Comparison of ENCODE assay signal across 8 mouse cellular contexts in the genomic region with DNA sequence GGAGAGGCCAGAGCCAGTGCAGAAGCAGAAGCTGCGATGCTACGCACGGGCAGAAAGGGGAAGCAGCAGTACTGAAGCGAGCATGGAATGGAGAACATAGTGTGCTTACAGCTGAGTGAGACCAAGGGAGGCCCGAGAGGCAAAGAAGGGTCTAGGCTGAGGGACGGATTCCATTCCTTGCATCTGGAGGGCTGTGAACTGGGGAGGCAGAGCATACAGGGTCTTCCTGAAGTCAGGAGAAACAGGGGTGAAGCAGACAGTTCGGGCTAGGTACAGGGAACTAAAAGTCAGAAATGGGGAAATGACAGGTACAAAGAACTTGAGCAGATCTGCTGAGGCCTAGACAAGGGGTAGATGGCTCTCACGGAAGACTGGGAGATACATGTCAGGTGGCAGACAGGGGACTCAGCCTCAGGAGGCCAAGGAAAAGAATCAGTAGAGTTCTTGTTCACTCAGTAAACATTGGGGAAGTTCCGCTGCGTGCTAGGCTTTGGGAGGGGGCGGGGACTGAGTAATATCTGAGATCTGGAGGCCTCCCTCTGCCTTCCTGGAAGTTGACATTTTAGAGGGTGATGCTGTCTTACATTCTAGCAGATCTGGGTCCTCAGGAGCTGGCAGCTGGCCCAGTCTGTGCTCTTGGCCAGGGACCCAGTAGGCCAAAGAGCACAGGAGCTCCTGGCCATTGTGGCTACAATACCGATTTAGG. TPM values are rescaled to one million over a fixed set of nuclear protein-coding genes. Genes with fewer than 3 reads are reported as not detected.
DNase-seq lines count a peak whose midpoint lies in the region; ATAC-seq and TF ChIP-seq lines count a peak whose summit lies in the region.

No protein-coding gene starts in this region.

- no peak overlapping the region for H3K4me3 ChIP-seq in intestine, postnatal 0 days (ENCODE audit: low read depth, low read length)
- no peak overlapping the region for H3K4me3 ChIP-seq in stomach, embryonic 15.5 days (replicated peaks)

- no peaks in the 10 kb centered on the region for H3K9me3 ChIP-seq in intestine, postnatal 0 days (ENCODE audit: control insufficient read depth)
- no peaks in the 10 kb centered on the region for H3K9me3 ChIP-seq in stomach, embryonic 15.5 days

- peak overlapping the region; percentile 27 for H3K4me2 ChIP-seq in intestine, postnatal 0 days (replicated peaks; ENCODE audit: low read depth)
- no peak overlapping the region for H3K4me2 ChIP-seq in stomach, embryonic 15.5 days

- TF ChIP-seq CTCF in intestine, postnatal 0 days (IDR thresholded peaks at IDR 0.05; ENCODE audit: low read depth) = no peak

- peak; percentile 78 for DNase-seq in ovary, adult 18-20 months (ENCODE audit: low spot score)
- DNase-seq in ovary, postnatal 10 days (ENCODE audit: low spot score) = no peak
- peak; percentile 93 for DNase-seq in adrenal gland, postnatal 36 days
- DNase-seq in gastrocnemius, postnatal 25 days = peak; percentile 81
- DNase-seq in lung, postnatal 14 days = peak; percentile 88
- DNase-seq in embryo, embryonic 10.5 days (ENCODE audit: low spot score) = no peak

- no peak for ATAC-seq in intestine, postnatal 0 days
- peak; percentile 36; the same call in 1 of the 2 replicates for ATAC-seq in stomach, embryonic 15.5 days (ENCODE audit: insufficient read depth, low FRiP score, low read depth)

- H3K9ac ChIP-seq in intestine, postnatal 0 days (ENCODE audit: low read depth, low read length) = no peak overlapping the region
- no peak overlapping the region for H3K9ac ChIP-seq in stomach, embryonic 15.5 days

- peak overlapping the region; percentile 82 for H3K27ac ChIP-seq in intestine, postnatal 0 days (ENCODE audit: low read depth, low read length)
- H3K27ac ChIP-seq in stomach, embryonic 15.5 days = peak overlapping the region; percentile 68

- 50% methylated on average over 12 of the region's 12 CpGs for WGBS in intestine, postnatal 0 days
- 55% methylated on average over 12 of the region's 12 CpGs for WGBS in stomach, embryonic 15.5 days

- H3K4me1 ChIP-seq in intestine, postnatal 0 days (replicated peaks; ENCODE audit: control insufficient read depth, insufficient read depth, low read length) = peaks cover 22% of the 10 kb centered on the region
- H3K4me1 ChIP-seq in stomach, embryonic 15.5 days = peaks cover 35% of the 10 kb centered on the region

- H3K36me3 ChIP-seq in intestine, postnatal 0 days (ENCODE audit: control insufficient read depth, insufficient read depth) = peaks cover 52% of the 10 kb centered on the region
- peaks cover 24% of the 10 kb centered on the region for H3K36me3 ChIP-seq in stomach, embryonic 15.5 days

- H3K27me3 ChIP-seq in intestine, postnatal 0 days (replicated peaks; ENCODE audit: control insufficient read depth, insufficient read depth, low read length) = no peaks in the 10 kb centered on the region
- no peaks in the 10 kb centered on the region for H3K27me3 ChIP-seq in stomach, embryonic 15.5 days (replicated peaks)

RNA-seq across cellular contexts. Expression of a gene that starts 12.5 kb away (rescaled TPM):
- 100 to 1,000 TPM; 342 to 355 TPM for total RNA-seq in adrenal gland, postnatal 36 days (2021)
- 10 to 100 TPM; 12.8 to 42.6 TPM for total RNA-seq in gastrocnemius, postnatal 25 days (2021)
- polyA plus RNA-seq in intestine, postnatal 0 days (2015; fragmentation: Nextera tagmentation; extraction: Ambion mirVana) = 15.0 and 17.5 TPM in 2 replicates
- 8.3 and 8.4 TPM in 2 replicates for polyA plus RNA-seq in stomach, embryonic 15.5 days (2015; fragmentation: Nextera tagmentation; extraction: Ambion mirVana)

RNA-seq across cellular contexts. Expression of a gene that starts 16.5 kb away (rescaled TPM):
- not detected for total RNA-seq in adrenal gland, postnatal 36 days (2021)
- total RNA-seq in gastrocnemius, postnatal 25 days (2021) = not detected
- polyA plus RNA-seq in intestine, postnatal 0 days (2015; fragmentation: Nextera tagmentation; extraction: Ambion mirVana) = 0.33 TPM in 1 of 2 replicates, not detected in the other
- 107 and 419 TPM in 2 replicates for polyA plus RNA-seq in stomach, embryonic 15.5 days (2015; fragmentation: Nextera tagmentation; extraction: Ambion mirVana)

RNA-seq across cellular contexts. Expression of a gene that starts 26.7 kb away (rescaled TPM):
- total RNA-seq in adrenal gland, postnatal 36 days (2021) = not detected
- not detected for total RNA-seq in gastrocnemius, postnatal 25 days (2021)
- polyA plus RNA-seq in intestine, postnatal 0 days (2015; fragmentation: Nextera tagmentation; extraction: Ambion mirVana) = 0.16 TPM in 1 of 2 replicates, not detected in the other
- 0.36 and 0.42 TPM in 2 replicates for polyA plus RNA-seq in stomach, embryonic 15.5 days (2015; fragmentation: Nextera tagmentation; extraction: Ambion mirVana)

Comparison
In these comparisons a context has a peak if more than half of its experiments do, and no peak if none do; other contexts are left out.
1. DNase-seq: peak in ovary, adult 18-20 months (single experiment), adrenal gland, postnatal 36 days (2 of 2), gastrocnemius, postnatal 25 days (single experiment) and lung, postnatal 14 days (single experiment); none in ovary, postnatal 10 days (single experiment) and embryo, embryonic 10.5 days (single experiment).
2. RNA of a gene that starts 12.5 kb away (total RNA-seq): 342 to 355 TPM in adrenal gland, postnatal 36 days; 12.8 to 42.6 TPM in gastrocnemius, postnatal 25 days; every median in the first group is over 4 times any median in the second.